19 mouse cellular contexts compared by ENCODE assay signal in genomic region chr9:47253836-47254657, GRCm38 (mm10).
DNase-seq lines count a peak whose midpoint lies in the region; ATAC-seq and TF ChIP-seq lines count a peak whose summit lies in the region.
"Had no signal": no experiment of that assay in that cellular context is flagged by ENCODE, and none has a peak within 500 bp of the region (broad histone marks: within the 10 kb centered on the region; RNA-seq: fewer than 3 reads in every experiment).

No protein-coding gene starts in this region.

- no peak for TF ChIP-seq POLR2A in liver, adult 2 months (IDR thresholded peaks at IDR 0.05; ENCODE audit: extremely low read depth, insufficient read depth, low read length)

- peaks cover 2% of the 10 kb centered on the region for H3K4me1 ChIP-seq in liver, adult 2 months (ENCODE audit: control insufficient read depth, insufficient read depth, low read length)
- no peaks in the 10 kb centered on the region for H3K4me1 ChIP-seq in liver, embryonic 11.5 days (replicated peaks; ENCODE audit: control insufficient read depth, insufficient read depth, low read length)
- no peaks in the 10 kb centered on the region for H3K4me1 ChIP-seq in heart, embryonic 10.5 days
- H3K4me1 ChIP-seq in forebrain, embryonic 14.5 days (ENCODE audit: control insufficient read depth, insufficient read depth, low read length), result no peaks in the 10 kb centered on the region
- H3K4me1 ChIP-seq: megakaryocyte, embryonic 14.5 days; neural tube, embryonic 12.5 days had no signal

- H3K9me3 ChIP-seq in liver, embryonic 11.5 days (ENCODE audit: control insufficient read depth, low read length), result no peaks in the 10 kb centered on the region
- peaks cover 4% of the 10 kb centered on the region; the same call in 1 of the 2 replicates for H3K9me3 ChIP-seq in heart, embryonic 10.5 days
- H3K9me3 ChIP-seq in forebrain, embryonic 14.5 days (replicated peaks; ENCODE audit: control insufficient read depth, low read length), result no peaks in the 10 kb centered on the region
- H3K9me3 ChIP-seq: hindbrain, embryonic 13.5 days; limb, embryonic 15.5 days; neural tube, embryonic 12.5 days had no signal

- no peak overlapping the region for H3K27ac ChIP-seq in liver, adult 2 months (replicated peaks; ENCODE audit: insufficient read depth, low read depth, low read length)
- no peak overlapping the region for H3K27ac ChIP-seq in liver, embryonic 11.5 days (ENCODE audit: low read depth, low read length)
- H3K27ac ChIP-seq in heart, embryonic 10.5 days, result no peak overlapping the region
- no peak overlapping the region for H3K27ac ChIP-seq in forebrain, embryonic 14.5 days (ENCODE audit: low read depth, low read length)
- H3K27ac ChIP-seq: hindbrain, embryonic 13.5 days; layer of hippocampus, adult 2 months; limb, embryonic 15.5 days; neural tube, embryonic 12.5 days had no signal

- H3K79me2 ChIP-seq in liver, adult 2 months (ENCODE audit: control insufficient read depth, insufficient read depth, low read length), result no peaks in the 10 kb centered on the region

- H3K27me3 ChIP-seq in liver, adult 2 months (ENCODE audit: control insufficient read depth, insufficient read depth, low read length), result no peaks in the 10 kb centered on the region
- H3K27me3 ChIP-seq in liver, embryonic 11.5 days (replicated peaks; ENCODE audit: control insufficient read depth, insufficient read depth, low read length), result no peaks in the 10 kb centered on the region
- no peaks in the 10 kb centered on the region for H3K27me3 ChIP-seq in heart, embryonic 10.5 days (ENCODE audit: insufficient read depth, poor library complexity, severe bottlenecking)
- no peaks in the 10 kb centered on the region for H3K27me3 ChIP-seq in forebrain, embryonic 14.5 days (replicated peaks; ENCODE audit: control insufficient read depth, insufficient read depth, low read length)
- H3K27me3 ChIP-seq: limb, embryonic 15.5 days; megakaryocyte, embryonic 14.5 days; neural tube, embryonic 12.5 days had no signal

- H3K4me2 ChIP-seq in liver, embryonic 11.5 days, result no peak overlapping the region
- no peak overlapping the region for H3K4me2 ChIP-seq in forebrain, embryonic 14.5 days (ENCODE audit: low read length)
- H3K4me2 ChIP-seq: hindbrain, embryonic 13.5 days; limb, embryonic 15.5 days; neural tube, embryonic 12.5 days had no signal

- 18% methylated on average over 13 of the region's 13 CpGs for WGBS in liver, adult 2 months
- WGBS in liver, embryonic 11.5 days, result 65% methylated on average over 13 of the region's 13 CpGs
- 71% methylated on average over 13 of the region's 13 CpGs for WGBS in heart, embryonic 10.5 days
- WGBS in forebrain, embryonic 14.5 days, result 54% methylated on average over 13 of the region's 13 CpGs

- no peak for ATAC-seq in liver, embryonic 11.5 days (replicated peaks; ENCODE audit: low FRiP score)
- ATAC-seq in forebrain, embryonic 14.5 days, result no peak
- ATAC-seq: forebrain, postnatal 0 days had no signal

- no peak overlapping the region for H3K4me3 ChIP-seq in liver, adult 2 months (ENCODE audit: insufficient read depth, low read depth, low read length)
- no peak overlapping the region for H3K4me3 ChIP-seq in liver, embryonic 11.5 days (ENCODE audit: low read depth, low read length)
- no peak overlapping the region for H3K4me3 ChIP-seq in heart, embryonic 10.5 days
- no peak overlapping the region for H3K4me3 ChIP-seq in forebrain, embryonic 14.5 days (ENCODE audit: low read depth, low read length)
- H3K4me3 ChIP-seq: erythroblast, embryonic 14.5 days; hindbrain, embryonic 13.5 days; layer of hippocampus, adult 2 months; limb, embryonic 15.5 days; megakaryocyte, embryonic 14.5 days; neural tube, embryonic 12.5 days had no signal

- no peak overlapping the region for H3K9ac ChIP-seq in liver, adult 2 months (ENCODE audit: low read depth, low read length)
- H3K9ac ChIP-seq in liver, embryonic 11.5 days (ENCODE audit: low read depth, low read length), result no peak overlapping the region
- no peak overlapping the region for H3K9ac ChIP-seq in forebrain, embryonic 14.5 days (ENCODE audit: low read length)
- H3K9ac ChIP-seq: forebrain, postnatal 0 days; hindbrain, embryonic 13.5 days; limb, embryonic 15.5 days; neural tube, embryonic 12.5 days had no signal

- TF ChIP-seq CTCF in liver, adult 2 months (IDR thresholded peaks at IDR 0.05; ENCODE audit: low read depth, low read length), result no peak

- H3K36me3 ChIP-seq in liver, adult 2 months (ENCODE audit: control insufficient read depth, insufficient read depth, low read length), result no peaks in the 10 kb centered on the region
- H3K36me3 ChIP-seq in liver, embryonic 11.5 days (ENCODE audit: control insufficient read depth, insufficient read depth, low read length), result no peaks in the 10 kb centered on the region
- H3K36me3 ChIP-seq in heart, embryonic 10.5 days, result no peaks in the 10 kb centered on the region
- H3K36me3 ChIP-seq in forebrain, embryonic 14.5 days (ENCODE audit: control insufficient read depth, insufficient read depth, low read length), result no peaks in the 10 kb centered on the region
- H3K36me3 ChIP-seq: hindbrain, embryonic 13.5 days; limb, embryonic 15.5 days; neural tube, embryonic 12.5 days had no signal

- peak; percentile 74 for DNase-seq in liver, adult 2 months (ENCODE audit: extremely low read depth, low read depth, low spot score)
- DNase-seq in liver, embryonic 11.5 days (ENCODE audit: low spot score), result no peak
- peak; percentile 56 to 62 for DNase-seq in kidney, adult 8-10 months
- peak; percentile 53 to 57 for DNase-seq in kidney, postnatal 36 days
- no peak for DNase-seq in gastrocnemius, postnatal 10 days
- no peak for DNase-seq in heart, embryonic 10.5 days (ENCODE audit: low spot score)
- DNase-seq in forebrain, embryonic 14.5 days (ENCODE audit: low spot score), result no peak
- DNase-seq in ovary, adult 18-20 months (ENCODE audit: low spot score), result no peak
- DNase-seq: adrenal gland, adult 2 months; cerebellum, adult 8-10 months; forebrain, postnatal 0 days; lung, postnatal 10 days; thymus, adult 2 months had no signal

Comparison
In these comparisons a context has a peak if more than half of its experiments do, and no peak if none do; other contexts are left out.
1. DNase-seq: peak in liver, adult 2 months (single experiment), kidney, adult 8-10 months (2 of 2) and kidney, postnatal 36 days (2 of 2); none in liver, embryonic 11.5 days (single experiment), gastrocnemius, postnatal 10 days (single experiment), heart, embryonic 10.5 days (single experiment), forebrain, embryonic 14.5 days (single experiment) and ovary, adult 18-20 months (single experiment).